Mouse (Mus musculus) heart, postnatal 0 days (tissue): ENCODE results near the gene Srrm3. TPM values are rescaled to one million over a fixed set of nuclear protein-coding genes. Genes with fewer than 3 reads are reported as not detected.

Experiments used
- ATAC-seq: fragments of 200-750 bp; cut with Nextera tagmentation; 2 replicates; pipeline ENCODE4 v1.8.0; 2017; ENCODE audit warnings: low read depth, moderate number of reproducible peaks, moderate library complexity; ENCODE audit not compliant: insufficient read depth
- DNase-seq: peaks from one replicate; pipeline ENCODE4 v3.0.0-alpha.2; 2016; ENCODE audit warnings: low spot score
- H3K27ac ChIP-seq: fragments of 300-500 bp; sonication (generic); 2 replicates; pipeline ENCODE4 v1.5.1; 2014; ENCODE audit warnings: low read depth, mild to moderate bottlenecking
- H3K27me3 ChIP-seq: fragments of 300-500 bp; sonication (generic); 2 replicates; pipeline ENCODE4 v1.6.1; 2014; ENCODE audit warnings: low read length, mixed read lengths; ENCODE audit not compliant: control insufficient read depth, insufficient read depth
- H3K36me3 ChIP-seq: fragments of 300-500 bp; sonication (generic); replicated peaks from 2 replicates; pipeline ENCODE4 v1.6.1; 2014; ENCODE audit warnings: low read length, mixed read lengths; ENCODE audit not compliant: control insufficient read depth, insufficient read depth
- H3K4me1 ChIP-seq: fragments of 300-500 bp; sonication (generic); 2 replicates; pipeline ENCODE4 v1.6.1; 2014; ENCODE audit warnings: antibody characterized with exemption; ENCODE audit not compliant: control insufficient read depth, insufficient read depth
- H3K4me2 ChIP-seq: fragments of 300-500 bp; sonication (generic); 2 replicates; pipeline ENCODE4 v1.6.1; 2014; ENCODE audit warnings: low read depth, mild to moderate bottlenecking, low read length, moderate library complexity
- H3K4me3 ChIP-seq: fragments of 300-500 bp; sonication (generic); 2 replicates; pipeline ENCODE4 v1.5.1; 2014; ENCODE audit warnings: low read depth, low read length
- H3K9ac ChIP-seq: fragments of 300-500 bp; sonication (generic); replicated peaks from 2 replicates; pipeline ENCODE4 v1.6.1; 2014; ENCODE audit warnings: low read depth, low read length, mixed read lengths
- H3K9me3 ChIP-seq: fragments of 300-500 bp; sonication (generic); replicated peaks from 2 replicates; pipeline ENCODE4 v1.6.1; 2016; ENCODE audit warnings: low read length; ENCODE audit not compliant: control insufficient read depth
- CTCF ChIP-seq: IDR thresholded peaks from 2 replicates; pipeline ENCODE4 v1.5.1; 2016; ENCODE audit warnings: antibody characterized with exemption, control low read depth, low read depth
- EP300 ChIP-seq: IDR thresholded peaks from 2 replicates; pipeline ENCODE4 v1.6.1; 2016; ENCODE audit warnings: antibody characterized with exemption, low read depth
- WGBS: fragments of 180-500 bp; shearing (Covaris S2); extraction: QIAGEN DNeasy Blood & Tissue Kit; methylation state at CpG from one replicate; pipeline ENCODE4 v1.1.7; 2014; 5-methylcytosine and 5-hydroxymethylcytosine counted together
- polyA plus RNA-seq: library from polyadenylated mRNA; unstranded; fragments of >200 nt; fragmentation: Nextera tagmentation; extraction: Ambion mirVana; gene quantifications from 2 replicates; pipeline ENCODE4 v1.2.1, GENCODE M21; 2015
- total RNA-seq: library from RNA; depleted of rRNA; stranded (reverse); fragments of >200 nt; gene quantifications from 2 replicates; pipeline ENCODE4 v1.2.3, GENCODE M21; 2014; ENCODE audit warnings: low replicate concordance; rRNA removed

Srrm3 gene
- 0.31 TPM in 1 of 2 replicates, not detected in the other for total RNA-seq
- polyA plus RNA-seq: 0.03 TPM in 1 of 2 replicates, not detected in the other

DNA sequence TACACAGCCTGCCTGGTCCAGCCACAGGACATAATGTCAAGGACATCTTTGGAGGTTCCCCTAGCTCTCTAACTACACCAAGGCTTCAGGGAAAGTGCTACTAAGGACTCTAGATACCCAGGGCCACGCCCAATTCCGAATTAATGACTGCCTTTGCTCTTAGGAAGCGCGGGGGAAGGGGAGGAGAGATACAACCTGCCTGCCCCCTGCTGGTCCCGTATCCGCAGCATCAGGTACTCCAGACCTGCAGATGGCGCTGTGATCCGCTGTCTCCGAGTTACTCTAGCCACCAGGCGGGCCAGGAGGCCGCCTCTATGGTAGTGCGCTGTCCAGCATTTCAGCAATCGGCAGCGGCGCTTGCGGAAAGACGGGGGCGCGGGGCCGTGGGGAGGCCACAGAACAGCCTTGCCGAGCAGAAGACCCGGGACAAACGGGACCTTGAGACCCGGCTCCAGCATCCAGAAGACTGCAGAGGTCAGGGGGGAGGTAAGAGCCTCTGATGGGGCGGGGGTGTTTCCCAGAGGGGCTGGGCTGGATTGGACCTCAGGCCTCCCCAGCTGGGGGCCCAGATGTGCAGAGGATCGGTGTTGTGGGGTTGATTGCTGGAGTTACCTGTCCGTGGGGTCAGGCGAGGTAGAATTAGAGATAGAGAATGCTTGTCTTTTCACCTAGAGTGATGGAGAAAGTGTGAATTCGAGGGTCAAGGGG lies at the start of gene Srrm3:
TSS of gene Srrm3 (plus strand) at position 336 of the 708 bp plus-strand sequence.
- peak; percentile 72 for ATAC-seq
- H3K4me2 ChIP-seq: no peak within 1 kb of the TSS

DNA sequence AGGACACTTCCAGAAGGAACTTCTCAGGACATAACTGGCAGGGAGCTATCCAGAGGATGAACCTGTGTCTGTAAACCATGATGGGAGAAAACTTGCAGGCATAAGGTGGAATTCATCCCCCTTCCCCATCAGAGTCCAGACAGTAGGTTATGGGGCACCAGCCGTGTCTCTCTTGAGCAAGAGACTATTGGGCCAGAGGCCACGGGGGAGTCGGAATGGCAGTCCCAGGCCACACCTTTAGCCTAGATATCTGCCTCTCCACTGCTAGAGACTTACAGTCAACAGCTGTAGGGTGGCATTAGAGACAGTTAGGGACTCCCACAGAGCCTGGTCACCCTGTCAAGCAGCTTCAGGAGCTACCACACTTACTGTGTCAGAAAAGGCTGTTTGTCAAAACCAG lies 44.8 kb upstream of the Srrm3 start:
- no peaks in the 10 kb centered on the region for H3K4me1 ChIP-seq
- no peak overlapping the region for H3K27ac ChIP-seq
- H3K4me3 ChIP-seq: no peak overlapping the region
- TF ChIP-seq CTCF: no peak
- no peak for TF ChIP-seq EP300
- no peak overlapping the region for H3K4me2 ChIP-seq
- WGBS: 62% methylated on average over 3 of the region's 3 CpGs
- no peak overlapping the region for H3K9ac ChIP-seq
- DNase-seq (no peak), ATAC-seq (no peak)
- no peaks in the 10 kb centered on the region for H3K36me3 ChIP-seq
- H3K9me3 ChIP-seq: no peaks in the 10 kb centered on the region
- 0 out of 2 replicates have a peak, but pooled peaks cover 4% of the 10 kb centered on the region for H3K27me3 ChIP-seq

More for the DNA sequence above, at the start of gene Srrm3:
- TF ChIP-seq CTCF: peak; percentile 100
- TF ChIP-seq EP300: 0 out of 2 replicates have a peak, but pooled peaks have one; percentile 21
- H3K9me3 ChIP-seq: no peaks in the 10 kb centered on the region
- H3K4me1 ChIP-seq: no peaks in the 10 kb centered on the region
- H3K27me3 ChIP-seq: no peaks in the 10 kb centered on the region
- H3K27ac ChIP-seq: no peak within 1 kb of the TSS
- no peak within 1 kb of the TSS for H3K4me3 ChIP-seq
- WGBS: 3% methylated on average over 29 of the region's 29 CpGs
- peak; percentile 74 for DNase-seq
- H3K36me3 ChIP-seq: no peaks in the 10 kb centered on the region
- H3K9ac ChIP-seq: no peak within 1 kb of the TSS

DNA sequence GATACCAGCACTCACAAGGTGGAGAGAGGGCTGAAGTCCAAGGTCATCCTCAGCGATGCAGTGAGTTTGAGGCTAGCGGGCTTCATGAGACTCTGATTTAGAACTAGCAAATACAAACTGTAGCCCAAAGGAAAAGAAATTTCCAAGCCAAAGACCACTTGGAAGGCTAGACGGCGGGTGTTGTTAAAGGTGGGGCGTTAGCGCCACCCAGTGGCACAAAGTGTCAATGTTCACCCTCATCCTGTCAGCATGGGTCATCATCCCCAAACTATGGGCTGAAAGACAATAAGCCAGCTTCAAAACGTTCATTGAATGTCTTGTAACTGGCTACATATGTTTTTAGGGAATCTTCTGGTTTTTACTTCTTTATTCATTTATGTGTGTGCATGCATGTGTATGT lies 43.2 kb upstream of the Srrm3 start:
- no peaks in the 10 kb centered on the region for H3K4me1 ChIP-seq
- H3K36me3 ChIP-seq: no peaks in the 10 kb centered on the region
- WGBS: 3% methylated on average over 7 of the region's 7 CpGs
- no peak overlapping the region for H3K9ac ChIP-seq
- TF ChIP-seq EP300 (no peak), CTCF (peak; percentile 86)
- no peak overlapping the region for H3K4me3 ChIP-seq
- no peak overlapping the region for H3K27ac ChIP-seq
- H3K27me3 ChIP-seq: 0 out of 2 replicates have a peak, but pooled peaks cover 4% of the 10 kb centered on the region
- no peaks in the 10 kb centered on the region for H3K9me3 ChIP-seq
- DNase-seq: peak; percentile 67
- ATAC-seq: peak; percentile 68; the same call in 1 of the 2 replicates
- no peak overlapping the region for H3K4me2 ChIP-seq

DNA sequence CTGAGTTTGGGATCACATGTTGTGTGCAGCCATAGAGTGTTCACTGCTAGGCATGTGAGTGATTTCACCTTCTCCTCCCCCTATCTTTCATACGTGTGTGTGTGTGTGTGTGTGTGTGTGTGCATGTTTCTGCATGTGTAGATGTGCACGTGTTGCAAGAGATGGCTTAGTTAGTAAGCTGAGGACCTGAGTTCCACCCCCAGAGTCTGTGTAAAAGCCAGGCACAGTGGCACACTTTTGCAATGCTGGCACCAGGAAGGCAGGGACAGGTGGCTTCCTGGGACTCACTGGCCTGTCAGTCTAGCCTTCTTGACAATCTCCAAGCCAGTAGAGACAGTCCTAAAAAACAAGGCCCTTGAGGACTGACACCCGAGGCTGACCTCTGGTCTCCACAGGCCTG lies 41.7 kb upstream of the Srrm3 start:
- H3K36me3 ChIP-seq: no peaks in the 10 kb centered on the region
- no peaks in the 10 kb centered on the region for H3K9me3 ChIP-seq
- 0 out of 2 replicates have a peak, but pooled peaks cover 4% of the 10 kb centered on the region for H3K27me3 ChIP-seq
- TF ChIP-seq CTCF: no peak
- no peak for TF ChIP-seq EP300
- DNase-seq: no peak
- H3K4me1 ChIP-seq: no peaks in the 10 kb centered on the region
- H3K4me3 ChIP-seq: no peak overlapping the region
- ATAC-seq: no peak
- H3K9ac ChIP-seq: no peak overlapping the region
- no peak overlapping the region for H3K4me2 ChIP-seq
- WGBS: 54% methylated on average over 3 of the region's 3 CpGs
- H3K27ac ChIP-seq: no peak overlapping the region

DNA sequence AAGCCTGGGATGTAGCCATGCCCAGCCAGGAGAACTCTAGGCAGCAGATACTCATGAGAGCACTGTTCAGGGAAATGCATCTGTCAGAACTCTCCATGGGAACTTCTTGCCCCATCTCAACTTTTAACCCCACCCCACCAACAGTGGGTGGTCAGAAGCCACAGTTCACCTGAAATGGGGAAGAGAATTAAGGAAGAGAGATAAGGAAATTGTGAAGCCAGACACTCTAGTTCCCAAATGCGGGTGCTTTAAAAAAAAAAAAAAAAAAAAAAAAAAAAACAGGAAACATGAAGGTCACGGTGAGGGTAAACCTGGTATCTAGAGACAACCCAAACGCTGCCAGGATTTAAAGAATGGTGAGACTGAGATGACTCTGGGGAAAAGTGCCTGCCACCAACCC lies 34.2 kb upstream of the Srrm3 start:
- H3K27me3 ChIP-seq: no peaks in the 10 kb centered on the region
- WGBS: 31% methylated on average over 3 of the region's 3 CpGs
- H3K4me1 ChIP-seq: 0 out of 2 replicates have a peak, but pooled peaks cover 2% of the 10 kb centered on the region
- H3K27ac ChIP-seq: no peak overlapping the region
- H3K9me3 ChIP-seq: no peaks in the 10 kb centered on the region
- no peaks in the 10 kb centered on the region for H3K36me3 ChIP-seq
- no peak overlapping the region for H3K4me3 ChIP-seq
- DNase-seq (no peak), ATAC-seq (no peak)
- H3K4me2 ChIP-seq: no peak overlapping the region
- no peak overlapping the region for H3K9ac ChIP-seq
- no peak for TF ChIP-seq EP300
- TF ChIP-seq CTCF: no peak

DNA sequence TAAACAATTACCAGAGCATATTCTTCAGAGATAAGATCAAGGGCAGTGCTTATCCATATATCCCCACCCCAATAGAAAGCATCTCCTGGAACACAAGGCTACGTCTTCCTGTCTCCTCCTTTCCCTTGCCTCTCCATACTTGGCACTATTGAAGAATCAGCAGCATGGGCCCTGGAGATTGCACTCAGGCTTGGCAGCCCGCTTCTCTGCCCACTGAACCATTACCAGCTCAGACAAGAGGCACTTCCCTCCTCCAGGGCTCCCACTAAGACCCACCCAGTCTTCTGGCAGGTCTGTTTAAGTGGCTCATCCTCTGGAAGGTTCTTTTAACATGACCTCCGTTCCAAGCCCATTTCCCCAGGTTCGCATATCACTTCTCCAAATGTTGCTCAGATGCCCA lies 30.1 kb upstream of the Srrm3 start:
- WGBS: 81% methylated on average over 4 of the region's 4 CpGs

More for the DNA sequence above, 30.1 kb upstream of the Srrm3 start:
- no peaks in the 10 kb centered on the region for H3K36me3 ChIP-seq
- H3K27me3 ChIP-seq: no peaks in the 10 kb centered on the region
- H3K4me1 ChIP-seq: peaks cover 26% of the 10 kb centered on the region
- H3K9ac ChIP-seq: no peak overlapping the region
- no peak overlapping the region for H3K4me2 ChIP-seq
- no peak for ATAC-seq
- TF ChIP-seq CTCF (no peak), EP300 (no peak)
- H3K27ac ChIP-seq: no peak overlapping the region
- no peaks in the 10 kb centered on the region for H3K9me3 ChIP-seq
- DNase-seq: no peak
- H3K4me3 ChIP-seq: no peak overlapping the region
